Mouse (Mus musculus) kidney, postnatal 0 days (tissue): ENCODE data around the gene Magi2. TPM values are rescaled to one million over a fixed set of nuclear protein-coding genes. Genes with fewer than 3 reads are reported as not detected.

Experiments
- ATAC-seq: fragments of 200-750 bp; cut with Nextera tagmentation; replicated peaks from 2 replicates; pipeline ENCODE4 v1.8.0; 2017; ENCODE audit warnings: low read depth, moderate number of reproducible peaks, moderate TSS enrichment, moderate library complexity; ENCODE audit not compliant: low FRiP score
- DNase-seq: peaks from one replicate; pipeline ENCODE4 v3.0.0-alpha.2; 2016; ENCODE audit warnings: low spot score
- H3K27ac ChIP-seq: fragments of 300-500 bp; sonication (generic); 2 replicates; pipeline ENCODE4 v1.5.1; 2014; ENCODE audit warnings: mild to moderate bottlenecking
- H3K27me3 ChIP-seq: fragments of 300-500 bp; sonication (generic); 2 replicates; pipeline ENCODE4 v1.6.1; 2014; ENCODE audit warnings: low read length, mixed read lengths; ENCODE audit not compliant: insufficient read depth
- H3K36me3 ChIP-seq: fragments of 300-500 bp; sonication (generic); 2 replicates; pipeline ENCODE4 v1.6.1; 2014; ENCODE audit warnings: low read length, mixed read lengths; ENCODE audit not compliant: insufficient read depth
- H3K4me1 ChIP-seq: fragments of 300-500 bp; sonication (generic); replicated peaks from 2 replicates; pipeline ENCODE4 v1.6.1; 2014; ENCODE audit warnings: antibody characterized with exemption, low read length, mixed read lengths; ENCODE audit not compliant: insufficient read depth
- H3K4me2 ChIP-seq: fragments of 300-500 bp; sonication (generic); 2 replicates; pipeline ENCODE4 v1.6.1; 2014; ENCODE audit warnings: mild to moderate bottlenecking, low read length, moderate library complexity, mixed read lengths
- H3K4me3 ChIP-seq: fragments of 300-500 bp; sonication (generic); replicated peaks from 2 replicates; pipeline ENCODE4 v1.5.1; 2014; ENCODE audit warnings: low read depth, low read length
- H3K9ac ChIP-seq: fragments of 300-500 bp; sonication (generic); 2 replicates; pipeline ENCODE4 v1.6.1; 2014; ENCODE audit warnings: low read depth, low read length
- H3K9me3 ChIP-seq: fragments of 300-500 bp; sonication (generic); replicated peaks from 2 replicates; pipeline ENCODE4 v1.6.1; 2016; ENCODE audit warnings: low read length, inconsistent platforms, mixed read lengths
- CTCF ChIP-seq: IDR thresholded peaks from 2 replicates; pipeline ENCODE4 v1.5.1; 2016; ENCODE audit warnings: antibody characterized with exemption, low read depth, mild to moderate bottlenecking, moderate library complexity
- WGBS: fragments of 180-500 bp; shearing (Covaris S2); extraction: QIAGEN DNeasy Blood & Tissue Kit; methylation state at CpG from one replicate; pipeline ENCODE4 v1.1.7; 2014; 5-methylcytosine and 5-hydroxymethylcytosine counted together
- polyA plus RNA-seq: library from polyadenylated mRNA; unstranded; fragments of >200 nt; fragmentation: Nextera tagmentation; extraction: Ambion mirVana; gene quantifications from 2 replicates; pipeline ENCODE4 v1.2.1, GENCODE M21; 2015

Magi2 gene
- polyA plus RNA-seq, 1 experiment from 2014 or later = 14.5 TPM

GRCm38 (mm10) chr5:20603756-20604469 lies 1377.1 kb downstream of the Magi2 start:
- no peak overlapping the region for H3K4me3 ChIP-seq
- H3K4me2 ChIP-seq = no peak overlapping the region
- no peaks in the 10 kb centered on the region for H3K36me3 ChIP-seq
- DNase-seq (no peak), ATAC-seq (no peak)
- H3K4me1 ChIP-seq = no peaks in the 10 kb centered on the region
- no peaks in the 10 kb centered on the region for H3K9me3 ChIP-seq
- no peak overlapping the region for H3K9ac ChIP-seq
- H3K27ac ChIP-seq = no peak overlapping the region
- no peak for TF ChIP-seq CTCF
- no peaks in the 10 kb centered on the region for H3K27me3 ChIP-seq
- WGBS = 45% methylated on average over 7 of the region's 7 CpGs

DNA sequence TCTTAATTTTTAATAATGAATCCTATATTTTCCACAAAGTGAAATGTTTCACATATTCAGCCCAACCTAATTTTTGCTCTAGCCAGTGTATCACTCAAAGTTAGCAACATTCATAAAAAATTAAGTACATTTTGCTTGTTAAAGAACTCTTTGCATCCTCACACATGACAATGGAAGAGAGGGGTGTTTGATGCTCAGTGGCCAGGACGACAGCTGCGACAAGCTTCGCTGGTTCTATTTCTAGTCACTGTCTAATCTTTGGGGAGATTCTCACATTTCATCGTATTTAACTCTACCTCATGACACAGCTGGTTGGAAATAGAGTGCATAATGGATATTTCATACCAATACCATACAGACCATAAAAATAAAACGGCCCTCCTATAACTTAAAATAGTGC lies 1379.7 kb downstream of the Magi2 start:
- Histone ChIP-seq H3K9me3 (no peaks in the 10 kb centered on the region), H3K27ac (no peak overlapping the region), H3K27me3 (no peaks in the 10 kb centered on the region), H3K4me1 (no peaks in the 10 kb centered on the region), H3K36me3 (no peaks in the 10 kb centered on the region), H3K9ac (no peak overlapping the region), H3K4me3 (no peak overlapping the region), H3K4me2 (no peak overlapping the region)
- DNase-seq (no peak), ATAC-seq (no peak)
- 64% methylated on average over 5 of the region's 5 CpGs for WGBS
- TF ChIP-seq CTCF = no peak

- no peak for ATAC-seq
- Histone ChIP-seq H3K9ac (no peak overlapping the region), H3K9me3 (no peaks in the 10 kb centered on the region), H3K27ac (no peak overlapping the region), H3K4me2 (no peak overlapping the region), H3K36me3 (no peaks in the 10 kb centered on the region), H3K4me1 (no peaks in the 10 kb centered on the region), H3K4me3 (no peak overlapping the region), H3K27me3 (no peaks in the 10 kb centered on the region)
- no peak for DNase-seq
- TF ChIP-seq CTCF = no peak
- 62% methylated on average over 1 of the region's 1 CpGs for whole genome bisulfite sequencing
Observed at GRCm38 (mm10) chr5:20607503-20607902, 1380.7 kb downstream of the Magi2 start.

- 67% methylated on average over 12 of the region's 12 CpGs for WGBS
- DNase-seq (no peak), ATAC-seq (peak; percentile 74; the same call in 1 of the 2 replicates)
- no peaks in the 10 kb centered on the region for H3K4me1 ChIP-seq
- no peaks in the 10 kb centered on the region for H3K36me3 ChIP-seq
- no peak overlapping the region for H3K27ac ChIP-seq
- no peaks in the 10 kb centered on the region for H3K9me3 ChIP-seq
- H3K4me3 ChIP-seq = no peak overlapping the region
- H3K27me3 ChIP-seq = no peaks in the 10 kb centered on the region
- TF ChIP-seq CTCF = no peak
- no peak overlapping the region for H3K9ac ChIP-seq
- no peak overlapping the region for H3K4me2 ChIP-seq
Observed at GRCm38 (mm10) chr5:20609206-20609935, 1382.5 kb downstream of the Magi2 start.

GRCm38 (mm10) chr5:20610640-20611039 lies 1383.8 kb downstream of the Magi2 start:
- H3K4me2 ChIP-seq = no peak overlapping the region
- H3K36me3 ChIP-seq = no peaks in the 10 kb centered on the region
- 73% methylated on average over 2 of the region's 2 CpGs for WGBS
- H3K4me3 ChIP-seq = no peak overlapping the region
- TF ChIP-seq CTCF = no peak
- H3K9ac ChIP-seq = no peak overlapping the region
- H3K9me3 ChIP-seq = no peaks in the 10 kb centered on the region
- no peaks in the 10 kb centered on the region for H3K4me1 ChIP-seq
- ATAC-seq = no peak
- no peaks in the 10 kb centered on the region for H3K27me3 ChIP-seq
- H3K27ac ChIP-seq = no peak overlapping the region
- no peak for DNase-seq

- ATAC-seq = no peak
- Histone ChIP-seq H3K4me2 (no peak overlapping the region), H3K4me1 (no peaks in the 10 kb centered on the region), H3K36me3 (no peaks in the 10 kb centered on the region), H3K4me3 (no peak overlapping the region), H3K9me3 (no peaks in the 10 kb centered on the region), H3K9ac (no peak overlapping the region), H3K27me3 (no peaks in the 10 kb centered on the region), H3K27ac (no peak overlapping the region)
- no peak for TF ChIP-seq CTCF
- 86% methylated on average over 9 of the region's 9 CpGs for WGBS
- no peak for DNase-seq
Observed at GRCm38 (mm10) chr5:20612616-20613015, 1385.8 kb downstream of the Magi2 start.
